Mouse (Mus musculus) thymus, postnatal 25 days (tissue): ENCODE results near the gene Gpha2.

Source experiments
- DNase-seq: peaks from one replicate; pipeline ENCODE4 v3.0.0; 2022

Gpha2 gene

DNA sequence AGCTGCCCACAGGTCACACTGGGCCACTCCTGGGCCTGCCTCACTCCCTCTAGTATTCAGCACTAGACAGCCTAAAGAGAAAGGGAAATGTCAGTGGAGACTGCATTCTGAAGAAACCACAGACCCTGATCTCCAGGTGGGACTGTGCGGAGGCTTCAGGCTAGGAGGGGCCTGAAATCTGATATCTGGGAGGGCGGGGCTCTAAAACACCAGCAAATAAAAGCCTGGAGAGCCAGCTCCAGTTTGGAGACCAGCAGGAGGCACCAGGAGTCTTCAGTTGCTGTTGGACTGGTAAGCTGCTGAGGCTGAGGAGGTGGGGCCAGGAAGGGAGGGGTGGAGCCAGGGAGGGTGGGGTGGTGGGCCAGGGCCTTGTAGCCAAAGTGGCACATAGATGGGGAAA is at the start of gene Gpha2:
Gpha2 (plus strand) TSS at position 246 of the 400 bp plus-strand sequence.
- DNase-seq: no peak

DNA sequence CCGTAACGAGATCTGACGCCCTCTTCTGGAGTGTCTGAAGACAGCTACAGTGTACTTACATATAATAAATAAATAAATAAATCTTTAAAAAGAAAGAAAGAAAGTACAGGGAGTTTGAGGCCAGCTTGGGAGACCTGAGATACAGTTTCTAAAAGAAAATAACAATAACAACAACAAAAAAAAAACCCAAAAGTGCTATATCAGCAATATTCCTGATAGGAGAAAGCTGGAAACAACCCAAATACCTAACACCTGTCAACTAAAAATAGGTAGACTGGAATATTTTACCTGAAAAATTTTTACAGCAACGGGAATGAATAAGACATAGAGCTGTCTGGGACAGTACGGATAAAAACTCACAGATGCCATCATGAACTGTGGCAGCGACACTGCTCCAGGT is 47.4 kb upstream of the Gpha2 start:
- no peak for DNase-seq

DNA sequence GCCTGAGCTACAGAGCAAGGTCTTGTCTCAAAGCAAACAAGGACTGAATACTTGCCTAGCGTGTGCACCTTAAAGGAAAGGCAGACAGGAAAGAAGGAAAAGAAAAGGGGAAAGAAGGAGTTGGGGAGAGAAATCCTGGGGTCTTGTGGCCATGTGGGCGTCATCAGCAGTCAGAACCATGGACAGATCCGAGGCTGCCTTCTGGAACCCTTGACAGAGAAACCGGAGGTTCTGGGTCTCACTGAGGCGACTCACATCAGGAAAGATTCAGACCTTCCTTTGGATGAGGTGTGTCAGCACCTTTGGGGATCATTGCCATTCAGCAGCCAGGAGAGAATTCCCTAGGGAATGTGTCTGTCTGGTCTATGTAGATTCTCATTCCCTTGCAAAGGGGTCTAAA is 44.6 kb upstream of the Gpha2 start:
- DNase-seq: no peak

DNA sequence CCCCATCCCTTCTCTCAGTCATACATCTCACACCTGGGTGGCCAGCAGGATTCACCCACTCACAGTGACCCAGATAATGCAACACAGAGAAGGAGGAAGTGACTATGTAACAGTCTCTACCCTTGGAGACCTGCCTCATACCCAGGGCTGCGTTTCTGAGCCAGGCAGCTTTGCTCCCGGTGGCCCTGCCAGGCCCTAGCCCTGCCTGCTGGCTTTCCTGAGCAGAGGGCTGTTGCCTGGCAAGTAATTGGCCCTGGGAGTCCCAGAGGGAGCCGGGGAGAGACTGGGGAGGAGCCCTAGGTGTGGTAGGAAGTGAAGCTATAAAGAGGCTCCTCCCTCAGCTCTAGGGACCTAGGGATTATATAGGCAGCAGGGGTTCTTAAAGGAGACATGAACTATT is 43.6 kb upstream of the Gpha2 start:
- DNase-seq: no peak

DNA sequence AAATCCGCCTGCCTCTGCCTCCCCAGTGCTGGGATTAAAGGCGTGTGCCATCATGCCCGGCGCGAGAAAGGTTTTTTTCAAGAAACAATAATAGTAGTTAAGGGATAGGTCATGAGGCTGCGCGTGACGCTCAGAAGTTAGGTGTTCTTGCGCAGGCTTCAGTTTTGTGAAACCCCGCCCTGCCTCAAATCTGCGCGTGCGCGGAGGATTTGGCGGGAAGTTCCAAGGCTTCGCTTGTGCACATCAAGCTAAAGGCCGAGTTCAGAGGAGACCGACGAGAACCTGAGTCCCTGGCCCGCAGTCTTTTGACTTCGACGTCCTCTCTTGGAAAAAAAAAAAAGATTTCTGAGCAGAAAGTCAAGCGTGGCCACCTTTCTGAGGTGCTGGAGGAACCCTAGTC is 42.0 kb upstream of the Gpha2 start, which contains the start of gene Majin:
Majin (plus strand) TSS at position 258 of the 400 bp plus-strand sequence.
- no peak for DNase-seq

DNA sequence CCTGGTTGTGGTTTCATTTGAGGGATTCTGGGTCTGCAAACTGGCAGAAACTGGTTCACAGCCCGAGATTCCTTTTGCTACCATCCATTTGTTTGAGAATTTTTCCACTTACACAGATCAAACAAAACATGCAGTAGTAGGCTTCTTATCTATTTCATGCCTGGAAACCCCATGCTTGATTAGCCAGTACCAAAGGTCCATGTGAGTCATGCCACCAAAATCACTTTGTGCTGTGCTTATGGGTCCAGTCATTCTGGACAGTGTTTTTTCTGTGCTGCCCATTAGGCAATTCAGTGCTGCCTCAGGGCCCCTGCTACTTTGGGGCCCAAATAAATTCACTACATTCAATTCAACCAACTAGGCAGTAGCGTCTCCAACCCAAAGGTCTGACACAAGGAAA is 21.9 kb upstream of the Gpha2 start:
- no peak for DNase-seq

DNA sequence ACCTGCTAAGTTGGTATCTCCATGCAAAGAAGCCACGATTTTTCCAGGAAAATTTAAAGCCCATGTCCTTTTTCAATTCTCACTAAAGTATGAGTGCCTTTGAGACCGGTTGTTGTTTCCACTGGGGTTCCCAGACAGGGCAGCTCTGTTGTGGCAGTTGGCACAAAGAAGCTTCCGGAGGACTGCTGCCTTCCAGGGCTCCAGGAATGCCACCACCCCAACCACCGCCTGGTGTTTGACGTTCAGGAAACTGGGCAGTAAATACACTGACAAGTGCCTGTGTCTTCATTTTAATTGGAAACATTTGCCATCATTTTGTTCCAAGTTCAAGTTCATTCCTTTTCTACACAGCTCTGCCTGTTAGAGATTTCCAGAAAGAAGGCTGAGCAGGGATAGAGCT is 19.5 kb upstream of the Gpha2 start:
- no peak for DNase-seq

DNA sequence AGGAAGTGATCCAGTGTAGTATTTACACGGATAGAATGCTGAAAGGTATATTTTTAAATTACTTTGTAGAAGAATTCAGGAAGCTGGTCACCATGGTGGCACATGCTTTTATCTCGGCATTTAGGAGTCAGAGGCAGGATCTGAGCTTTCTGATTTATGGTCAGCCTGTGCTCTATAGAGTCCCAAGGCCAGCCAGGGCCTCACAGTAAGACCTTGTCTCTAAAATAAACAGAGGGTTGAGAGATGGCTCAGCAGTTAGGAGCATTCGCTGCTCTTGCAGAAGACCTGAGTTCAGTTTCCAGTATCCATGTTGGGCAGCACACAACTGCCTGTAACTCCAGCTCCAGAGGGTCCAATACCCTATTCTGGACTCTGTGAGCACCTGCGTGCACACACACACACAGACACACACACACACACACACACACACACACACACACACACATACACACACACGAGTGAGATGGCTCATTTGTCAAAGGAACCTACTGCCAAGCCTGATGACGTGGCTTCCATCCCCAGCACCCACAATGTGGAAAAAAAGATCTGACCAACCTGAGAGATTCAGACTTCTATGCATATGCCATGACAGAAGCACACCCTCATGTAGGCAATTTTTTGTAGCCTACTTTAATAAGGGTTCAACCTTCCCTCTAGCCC is 10.0 kb upstream of the Gpha2 start:
- no peak for DNase-seq

DNA sequence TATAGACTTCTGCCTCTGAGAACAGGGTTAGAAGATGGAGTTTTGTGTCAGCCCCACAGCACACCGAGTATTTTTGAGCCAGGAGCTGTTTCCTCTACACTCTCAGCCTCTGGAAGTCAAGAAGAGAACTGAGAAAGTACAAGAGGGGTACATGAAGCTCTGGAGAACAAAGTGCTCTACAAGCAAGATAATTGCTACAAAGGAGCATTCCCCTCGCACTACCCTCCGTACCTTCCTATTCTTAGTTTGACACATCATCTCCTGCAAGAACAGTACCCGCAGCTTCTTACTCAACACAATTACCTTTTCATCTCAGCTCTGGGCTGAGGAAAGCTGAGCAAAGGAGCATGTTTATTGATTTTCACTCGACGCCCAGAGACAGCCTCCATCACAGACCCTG is 7.6 kb upstream of the Gpha2 start:
- no peak for DNase-seq

DNA sequence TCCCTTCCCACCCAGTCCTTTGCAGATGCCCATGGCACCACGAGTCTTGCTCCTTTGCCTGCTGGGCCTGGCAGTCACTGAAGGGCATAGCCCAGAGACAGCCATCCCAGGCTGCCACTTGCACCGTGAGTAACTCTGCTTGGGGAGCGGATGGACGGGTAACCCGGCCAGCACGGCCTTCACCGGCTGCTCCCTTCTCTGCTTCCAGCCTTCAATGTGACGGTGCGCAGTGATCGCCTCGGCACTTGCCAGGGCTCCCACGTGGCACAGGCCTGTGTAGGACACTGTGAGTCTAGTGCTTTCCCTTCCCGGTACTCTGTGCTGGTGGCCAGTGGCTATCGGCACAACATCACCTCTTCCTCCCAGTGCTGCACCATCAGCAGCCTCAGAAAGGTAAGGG is 583 bp downstream of the Gpha2 start:
- DNase-seq: no peak

DNA sequence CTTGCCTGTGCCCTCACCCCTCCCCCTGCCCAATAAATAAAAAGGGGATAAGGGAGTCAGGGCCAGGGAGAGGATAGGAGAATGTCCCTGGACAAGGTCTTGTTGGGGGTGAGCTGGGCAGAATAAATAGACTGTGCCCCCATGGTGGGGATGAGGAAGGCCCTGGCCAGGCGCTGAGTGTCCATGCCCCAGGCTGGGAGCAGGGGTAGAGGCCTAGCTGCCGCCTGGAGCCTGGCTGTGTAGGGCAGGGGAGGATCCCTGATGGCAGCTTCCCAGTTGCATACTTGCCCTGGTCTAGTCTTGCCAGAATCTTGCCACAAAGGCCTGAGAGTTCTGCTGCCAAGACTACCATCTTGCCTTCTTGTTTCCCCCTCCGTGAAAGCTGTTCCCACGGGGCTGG is 1.7 kb downstream of the Gpha2 start:
- no peak for DNase-seq

DNA sequence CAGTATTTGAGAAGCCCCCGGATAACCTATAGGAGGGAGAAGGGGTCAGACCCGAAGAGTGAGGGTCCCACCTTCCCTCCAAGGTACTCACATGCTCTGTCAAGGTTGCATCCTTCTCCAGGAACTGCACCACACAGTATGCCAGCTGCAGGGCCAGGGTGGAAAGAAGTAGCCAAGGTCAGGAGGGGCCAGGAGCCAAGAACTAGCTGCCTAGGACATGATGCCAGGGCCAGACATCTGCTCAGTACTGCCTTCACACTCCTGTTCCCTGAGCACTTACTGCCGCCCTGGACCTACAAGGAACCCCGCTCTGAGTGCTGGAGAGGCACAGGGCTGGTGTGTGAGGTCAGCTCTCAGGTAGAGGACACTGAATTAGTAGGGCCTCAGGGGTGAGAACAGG is 4.2 kb downstream of the Gpha2 start:
- no peak for DNase-seq

DNA sequence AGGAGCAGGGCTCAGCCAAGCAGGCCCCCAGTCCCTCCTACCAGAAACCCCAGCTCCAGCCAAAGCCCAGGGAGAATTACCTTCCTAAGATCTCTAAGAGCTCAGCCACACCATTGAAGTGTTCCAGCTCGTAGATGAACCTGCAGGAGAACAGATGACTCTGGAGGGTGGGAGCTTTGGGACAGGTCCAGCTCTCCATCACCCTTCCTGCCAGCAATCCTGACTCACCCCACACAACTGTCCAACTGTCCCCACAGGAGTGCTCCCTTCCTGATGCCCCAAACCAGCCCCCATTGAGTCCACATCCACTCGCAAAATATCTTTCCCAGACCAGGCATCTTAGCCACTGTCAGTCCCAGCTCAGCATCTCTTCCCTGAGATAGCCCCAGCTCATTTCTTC is 4.9 kb downstream of the Gpha2 start:
- no peak for DNase-seq

DNA sequence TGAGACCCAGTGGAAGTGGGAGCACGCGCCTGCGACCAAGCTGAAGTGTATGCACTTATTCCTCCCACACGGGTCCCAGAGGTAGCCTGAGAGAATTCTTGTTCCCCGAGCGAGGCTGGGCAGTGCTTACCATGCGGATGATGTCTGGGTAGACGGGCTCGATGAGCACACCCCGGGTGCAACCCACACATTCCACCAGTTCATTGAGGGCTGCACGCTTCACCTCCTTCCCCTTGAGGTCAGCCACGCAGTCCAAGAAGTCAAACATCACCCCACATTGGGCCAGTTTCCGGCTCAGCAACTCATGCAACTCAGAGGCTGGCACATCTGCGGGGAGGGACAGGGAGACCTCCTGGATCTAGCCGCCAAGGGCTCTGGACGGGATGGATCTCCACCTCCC is 7.5 kb downstream of the Gpha2 start:
- DNase-seq: no peak

DNA sequence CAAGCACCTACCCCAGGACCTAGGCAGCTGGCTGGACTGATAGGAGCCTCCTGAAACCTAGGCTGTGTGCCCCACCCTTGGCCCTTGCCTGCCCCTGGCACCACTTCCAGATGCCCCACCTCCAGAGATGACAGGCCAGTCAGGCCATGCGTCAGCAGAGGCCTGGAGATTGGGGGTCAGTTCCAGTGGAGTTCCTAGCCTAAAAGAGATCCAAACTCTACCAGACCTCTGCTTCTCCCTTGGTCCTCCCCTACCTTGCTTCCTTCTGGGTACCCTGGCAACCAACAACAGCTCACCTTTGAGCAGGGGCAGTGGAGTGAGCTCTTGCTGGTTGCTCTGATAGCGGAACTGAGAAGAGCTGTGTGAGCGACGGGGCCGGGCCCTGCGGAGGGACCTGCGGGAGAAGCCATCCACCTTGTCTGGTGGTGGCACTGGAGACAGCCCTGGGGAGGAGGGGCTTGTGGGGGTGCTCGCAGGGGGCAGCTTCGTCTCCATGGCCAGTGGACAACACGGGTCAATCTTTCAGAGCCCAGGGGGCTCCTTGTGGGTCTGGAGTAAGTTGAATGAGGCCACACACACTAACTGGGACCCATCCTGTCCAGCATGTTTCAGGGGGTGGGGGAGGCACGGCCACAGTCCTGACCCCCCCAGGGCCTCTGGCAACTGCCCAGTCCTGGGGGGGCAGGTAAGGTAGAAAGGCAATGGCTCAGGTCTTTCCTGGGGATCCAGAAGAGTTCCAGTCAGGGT is 8.3 kb downstream of the Gpha2 start:
- DNase-seq: no peak

DNA sequence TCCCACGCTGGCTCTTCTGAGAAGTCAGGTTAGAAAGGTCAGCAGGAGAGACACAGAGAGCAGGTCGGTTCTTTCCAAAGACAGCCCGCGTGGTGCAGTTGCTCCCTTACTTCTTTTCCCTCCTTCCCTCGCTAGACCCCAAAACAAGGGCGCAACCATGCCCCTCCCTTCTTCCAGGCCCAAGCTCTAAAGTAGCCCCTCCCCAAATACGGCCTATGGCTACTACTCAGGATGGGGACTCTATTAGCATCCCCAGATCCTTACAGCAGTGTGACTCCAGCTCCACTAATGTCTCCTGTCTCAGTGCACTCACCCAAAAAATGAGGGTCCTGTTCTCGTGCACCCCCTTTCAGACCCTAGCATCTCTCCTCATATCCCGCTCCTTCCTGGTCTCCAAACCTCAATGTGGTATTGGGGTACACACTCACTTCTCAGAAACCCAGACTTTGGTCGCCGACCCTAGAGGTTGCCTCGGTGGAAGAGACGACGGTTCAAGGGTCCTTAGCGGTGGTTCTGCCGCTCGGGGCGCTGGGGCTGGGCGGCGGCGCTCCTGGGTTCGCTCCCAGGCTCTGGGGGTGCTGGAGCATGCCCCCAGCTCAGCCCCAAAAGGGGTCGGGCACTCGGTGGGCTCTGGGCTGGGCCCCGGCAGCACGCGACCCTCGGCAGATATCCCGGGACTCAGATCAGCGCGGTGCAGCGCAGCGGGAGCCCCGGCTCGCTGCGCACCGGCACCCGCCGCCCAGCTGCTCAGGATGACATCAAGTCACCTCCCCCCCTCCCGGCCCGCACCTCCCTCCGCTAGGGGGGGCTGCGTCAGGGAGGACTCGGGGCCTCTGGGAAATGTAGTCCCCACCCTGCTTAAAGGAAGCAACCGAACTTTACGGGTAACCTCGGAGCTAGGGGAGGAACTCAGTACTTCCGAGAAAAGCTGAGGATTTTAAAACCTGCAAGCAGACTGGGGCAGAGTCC is 9.2 kb downstream of the Gpha2 start, which contains the start of gene Ppp2r5b:
Ppp2r5b (minus strand) TSS at position 789 of the 969 bp plus-strand sequence.
- peak; percentile 99 for DNase-seq

DNA sequence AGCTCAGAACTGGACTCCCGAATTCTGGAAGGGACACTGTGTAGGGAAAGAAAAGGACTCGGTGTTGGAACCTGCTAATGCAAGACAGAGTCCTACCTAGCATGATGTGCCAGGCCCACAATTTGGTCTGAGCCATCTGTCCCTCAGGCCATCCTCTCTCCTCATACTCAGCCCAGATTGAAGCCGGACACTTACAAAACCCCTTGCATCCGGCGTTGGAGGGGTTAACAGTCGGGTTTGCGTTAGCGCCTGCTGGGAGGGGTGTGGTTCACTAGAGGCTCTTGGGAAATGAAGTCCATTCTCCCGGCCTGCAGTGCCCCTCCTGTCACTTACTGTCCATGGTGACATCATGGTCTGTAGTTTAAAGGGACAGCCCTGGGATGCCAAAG is 9.9 kb downstream of the Gpha2 start:
- DNase-seq: peak; percentile 88

DNA sequence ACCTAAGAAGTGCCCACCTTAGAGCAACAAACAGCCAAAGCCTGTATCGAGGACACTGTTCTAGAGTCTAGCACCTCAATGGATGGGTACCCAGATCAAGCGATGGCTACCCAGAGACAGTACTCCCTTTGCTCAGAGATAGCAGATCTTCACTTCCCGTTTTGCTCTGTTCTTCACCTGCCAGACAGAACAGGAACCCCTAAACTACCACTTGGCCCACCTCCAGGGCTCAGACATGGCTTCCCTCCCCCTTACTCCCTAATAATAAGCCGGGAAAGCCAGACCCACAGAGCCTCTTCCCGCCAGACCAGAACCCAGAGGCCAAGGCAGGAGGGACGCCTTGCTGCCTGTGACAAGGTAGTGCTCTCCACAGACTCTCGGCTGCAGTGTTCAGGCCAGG is 10.7 kb downstream of the Gpha2 start:
- no peak for DNase-seq

DNA sequence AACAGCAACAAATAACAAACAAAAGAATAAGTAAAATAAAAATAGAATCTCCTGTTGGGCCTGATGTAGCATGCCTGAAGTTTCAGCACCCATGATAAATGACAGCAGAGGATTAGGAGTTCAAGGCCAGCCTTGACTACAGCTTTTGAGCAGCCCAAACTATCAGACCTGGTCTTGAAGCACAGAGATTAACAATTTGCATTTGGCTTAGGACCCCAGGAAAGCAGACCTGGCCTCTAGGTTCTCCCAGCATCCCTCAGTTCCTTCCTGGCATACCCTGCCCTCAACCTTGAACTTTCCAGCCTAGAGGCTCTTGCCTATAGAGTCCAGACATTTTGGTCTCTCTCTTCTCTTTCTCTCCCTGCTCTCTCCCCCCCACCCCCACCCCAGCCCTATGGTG is 12.6 kb downstream of the Gpha2 start:
- no peak for DNase-seq

DNA sequence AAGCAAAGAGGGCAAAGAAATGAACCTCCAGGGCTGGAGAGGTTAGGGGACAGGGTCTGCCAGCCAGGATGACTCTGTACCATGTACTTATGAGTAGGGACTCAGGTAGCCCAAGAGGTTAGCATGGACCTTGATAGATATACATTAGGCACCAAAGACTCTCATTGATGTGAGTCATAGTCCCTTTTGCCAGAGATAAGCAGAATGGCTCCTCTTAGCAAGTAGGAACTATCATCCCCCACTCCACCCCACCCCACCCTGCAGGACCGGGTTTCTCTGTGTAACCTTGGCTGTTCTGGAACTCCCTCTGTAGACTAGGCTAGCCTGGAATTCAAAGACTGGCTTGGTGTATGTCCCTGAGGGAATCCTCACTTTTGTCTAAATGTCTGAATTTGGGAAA is 14.0 kb downstream of the Gpha2 start:
- no peak for DNase-seq

DNA sequence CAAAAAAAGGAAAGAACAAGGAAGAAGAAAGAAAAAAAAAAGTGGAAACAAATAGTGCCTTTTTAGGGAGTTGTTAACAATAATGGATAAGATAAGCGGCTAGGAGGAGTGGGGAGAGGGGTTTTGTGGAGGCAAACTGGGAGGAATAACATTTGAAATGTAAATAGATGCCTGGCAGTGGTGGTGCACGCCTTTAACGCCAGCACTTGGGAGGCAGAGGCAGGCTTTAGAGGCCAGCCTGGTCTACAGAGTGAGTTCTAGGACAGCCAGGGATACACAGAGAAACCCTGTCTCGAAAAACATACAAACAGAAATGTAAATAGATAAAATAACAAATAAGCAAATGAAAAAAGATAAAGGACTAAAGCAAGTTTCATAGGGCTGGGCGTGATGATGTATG is 14.5 kb downstream of the Gpha2 start:
- no peak for DNase-seq

DNA sequence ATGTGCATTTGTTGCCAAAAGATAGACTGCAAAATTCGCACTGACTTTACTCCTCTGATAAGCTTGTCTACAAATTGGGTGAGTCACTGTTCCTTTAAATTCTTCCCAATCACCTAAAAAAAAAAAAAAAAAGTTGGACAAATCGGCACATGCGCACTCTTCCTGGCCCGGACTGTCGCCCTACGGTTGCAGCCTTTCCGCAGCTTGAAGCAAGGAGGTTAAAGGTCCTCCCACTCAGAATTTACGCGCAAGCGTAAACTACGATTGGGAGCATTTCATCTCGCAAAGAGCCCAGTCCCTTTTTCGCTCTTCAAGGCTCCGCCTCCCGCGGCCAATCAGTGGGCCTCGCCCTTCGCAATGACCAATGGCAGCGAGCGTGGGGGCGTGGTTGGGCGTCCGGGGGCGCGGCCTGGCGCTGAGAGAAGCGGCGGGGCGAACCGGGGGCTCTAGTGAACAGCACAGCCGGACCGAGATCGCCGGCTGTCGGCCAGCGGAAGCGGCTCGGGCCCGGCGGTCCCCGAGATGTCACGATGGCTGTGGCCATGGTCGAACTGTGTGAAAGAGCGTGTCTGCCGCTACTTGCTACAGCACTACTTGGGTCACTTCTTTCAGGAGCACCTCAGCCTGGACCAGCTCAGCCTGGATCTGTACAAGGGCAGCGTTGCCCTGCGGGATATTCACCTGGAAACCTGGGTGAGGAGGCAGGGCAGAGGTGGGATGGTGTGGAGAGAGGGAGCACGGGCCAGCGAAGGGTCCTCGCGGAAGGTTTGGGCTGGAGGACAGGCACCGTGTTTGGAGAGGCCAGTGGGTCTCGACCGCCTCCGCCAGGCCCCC is 15.3 kb downstream of the Gpha2 start, which contains the start of gene Atg2a:
Atg2a (plus strand) TSS at position 395 of the 834 bp plus-strand sequence.
- DNase-seq: peak; percentile 98
